Mouse (Mus musculus): ENCODE data around the gene Gm37240. TPM values are rescaled to one million over a fixed set of nuclear protein-coding genes. Genes with fewer than 3 reads are reported as not detected.

The Gm37240 gene
- polyA plus RNA-seq, 1 experiment from 2014 or later = 0.16 TPM

DNA sequence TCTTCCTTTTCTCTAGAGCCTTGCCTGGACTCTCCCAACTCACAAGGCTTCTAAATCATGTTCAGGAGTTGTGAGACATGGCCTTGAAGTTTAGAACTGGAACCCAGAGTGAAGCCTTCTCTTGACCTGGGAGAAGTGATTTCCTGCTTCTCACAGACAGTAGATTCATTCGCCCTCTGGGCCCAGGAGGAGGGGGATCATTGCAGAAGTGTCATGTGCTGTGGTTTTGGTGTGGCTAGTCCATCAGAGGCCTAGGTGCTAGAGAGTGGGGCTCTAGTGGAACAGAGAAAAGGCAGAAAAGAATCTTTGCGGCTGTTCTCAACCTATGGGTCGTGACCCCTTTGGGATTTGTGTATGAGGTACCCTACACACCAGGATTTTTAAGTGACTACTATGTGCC lies 724.9 kb downstream of the Gm37240 start:
- no peak for ATAC-seq
- Histone ChIP-seq H3K36me3 (no peaks in the 10 kb centered on the region), H3K4me2 (replicated peaks) (no peak overlapping the region), H3K4me3 (replicated peaks) (no peak overlapping the region), H3K9me3 (no peaks in the 10 kb centered on the region), H3K4me1 (replicated peaks) (no peaks in the 10 kb centered on the region), H3K27me3 (no peaks in the 10 kb centered on the region), H3K9ac (replicated peaks) (no peak overlapping the region), H3K27ac (no peak overlapping the region)
- WGBS = 92% methylated on average over 3 of the region's 3 CpGs

DNA sequence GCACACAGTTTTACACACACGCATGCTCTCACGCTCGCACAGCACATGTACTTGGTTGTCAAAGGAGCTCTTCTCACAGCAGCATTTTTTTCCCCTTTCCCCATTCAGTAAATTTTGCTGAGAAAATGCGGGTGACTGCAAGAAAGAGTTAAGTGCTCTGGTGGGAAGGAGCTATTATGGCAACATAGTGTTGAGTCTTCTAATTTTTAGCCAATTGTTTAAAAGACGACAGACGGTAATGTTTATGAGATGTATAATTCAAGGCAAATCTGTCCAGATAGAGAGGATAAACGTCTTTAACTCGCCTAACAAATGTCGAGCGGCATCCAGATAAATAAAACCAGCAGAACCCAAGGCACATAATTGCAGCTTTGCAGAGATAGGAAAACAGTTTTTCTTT lies 726.5 kb downstream of the Gm37240 start:
- H3K27ac ChIP-seq = no peak overlapping the region
- no peaks in the 10 kb centered on the region for H3K9me3 ChIP-seq
- no peak overlapping the region for H3K4me3 ChIP-seq (replicated peaks)
- no peak overlapping the region for H3K9ac ChIP-seq (replicated peaks)
- H3K4me1 ChIP-seq (replicated peaks) = no peaks in the 10 kb centered on the region
- no peaks in the 10 kb centered on the region for H3K36me3 ChIP-seq
- ATAC-seq = no peak
- no peaks in the 10 kb centered on the region for H3K27me3 ChIP-seq
- H3K4me2 ChIP-seq (replicated peaks) = no peak overlapping the region
- 79% methylated on average over 10 of the region's 10 CpGs for WGBS

DNA sequence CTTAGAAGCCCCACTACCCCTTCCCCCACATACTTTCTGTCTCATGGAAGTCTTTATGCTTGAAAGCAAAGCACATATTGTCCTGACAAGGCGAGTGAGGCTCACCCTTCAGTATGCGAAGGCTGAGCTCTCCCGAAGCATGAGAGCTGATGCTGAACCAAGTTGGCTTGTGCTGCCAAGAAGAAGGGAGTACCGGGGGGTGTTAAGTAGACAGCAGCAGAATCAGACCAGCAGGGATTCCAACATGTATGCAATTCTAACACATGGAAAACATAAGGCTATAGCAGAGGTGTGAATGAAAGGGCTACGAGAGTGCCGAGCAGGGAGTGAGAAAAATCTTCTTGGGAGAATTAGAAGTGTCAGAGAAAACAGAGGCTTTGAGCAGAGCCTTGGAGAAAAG lies 727.7 kb downstream of the Gm37240 start:
- no peaks in the 10 kb centered on the region for H3K4me1 ChIP-seq (replicated peaks)
- no peak for ATAC-seq
- no peak overlapping the region for H3K4me3 ChIP-seq (replicated peaks)
- no peaks in the 10 kb centered on the region for H3K9me3 ChIP-seq
- WGBS = 55% methylated on average over 6 of the region's 6 CpGs
- no peaks in the 10 kb centered on the region for H3K36me3 ChIP-seq
- H3K9ac ChIP-seq (replicated peaks) = no peak overlapping the region
- H3K27ac ChIP-seq = no peak overlapping the region
- no peaks in the 10 kb centered on the region for H3K27me3 ChIP-seq
- H3K4me2 ChIP-seq (replicated peaks) = no peak overlapping the region

DNA sequence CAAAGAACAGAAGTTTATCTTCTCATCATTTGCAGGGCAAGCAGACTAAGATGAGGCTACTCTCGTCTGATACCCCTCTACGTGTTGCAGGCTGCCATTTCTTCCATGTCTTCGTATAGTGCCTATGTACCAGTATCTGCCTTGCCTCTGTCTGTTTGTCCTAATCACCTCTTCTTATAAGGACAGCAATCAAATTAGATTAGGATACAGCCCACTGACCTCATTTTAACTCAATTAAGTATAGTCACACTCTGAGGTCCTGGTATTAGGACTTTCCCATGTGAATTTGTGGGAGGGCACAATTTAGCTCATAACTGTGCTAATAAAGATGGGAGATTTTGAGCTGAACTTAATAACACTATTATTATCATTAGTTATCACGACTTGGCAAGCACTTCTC lies 738.5 kb downstream of the Gm37240 start:
- WGBS = 81% methylated on average over 4 of the region's 4 CpGs
- no peak for ATAC-seq

DNA sequence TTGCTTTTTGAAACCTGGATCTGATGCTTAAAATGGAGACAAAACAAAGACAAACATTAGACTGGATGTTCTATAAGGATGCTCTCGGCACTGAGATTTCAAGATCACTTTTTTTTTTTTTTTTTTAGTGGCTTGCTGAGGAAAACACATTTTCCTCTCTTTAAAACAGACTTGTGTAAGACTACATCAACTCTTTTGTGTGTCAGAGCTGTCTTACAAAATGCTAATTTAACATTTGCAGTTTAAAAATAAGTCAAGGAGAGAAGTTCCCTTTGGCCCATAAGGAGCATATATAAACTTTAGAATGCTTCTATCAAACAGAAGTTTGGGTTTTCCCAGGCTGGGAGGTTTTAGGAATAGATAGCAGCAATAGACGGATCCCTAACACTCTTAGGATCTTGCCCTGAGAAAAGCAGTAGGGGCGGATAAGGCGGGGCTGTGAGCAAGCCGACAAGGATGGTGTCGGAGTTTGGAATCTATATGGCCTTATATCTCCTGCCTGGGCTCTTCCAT lies 739.2 kb downstream of the Gm37240 start:
- Histone ChIP-seq H3K4me3 (replicated peaks) (no peak overlapping the region), H3K27me3 (no peaks in the 10 kb centered on the region), H3K9me3 (no peaks in the 10 kb centered on the region), H3K9ac (replicated peaks) (no peak overlapping the region), H3K36me3 (no peaks in the 10 kb centered on the region), H3K4me2 (replicated peaks) (no peak overlapping the region), H3K4me1 (replicated peaks) (no peaks in the 10 kb centered on the region), H3K27ac (no peak overlapping the region)
- 89% methylated on average over 6 of the region's 6 CpGs for WGBS
- no peak for ATAC-seq

More for the DNA sequence above, 738.5 kb downstream of the Gm37240 start:
- Histone ChIP-seq H3K4me1 (replicated peaks) (no peaks in the 10 kb centered on the region), H3K4me2 (replicated peaks) (no peak overlapping the region), H3K36me3 (no peaks in the 10 kb centered on the region), H3K9ac (replicated peaks) (no peak overlapping the region), H3K4me3 (replicated peaks) (no peak overlapping the region), H3K27ac (no peak overlapping the region), H3K9me3 (no peaks in the 10 kb centered on the region), H3K27me3 (no peaks in the 10 kb centered on the region)

DNA sequence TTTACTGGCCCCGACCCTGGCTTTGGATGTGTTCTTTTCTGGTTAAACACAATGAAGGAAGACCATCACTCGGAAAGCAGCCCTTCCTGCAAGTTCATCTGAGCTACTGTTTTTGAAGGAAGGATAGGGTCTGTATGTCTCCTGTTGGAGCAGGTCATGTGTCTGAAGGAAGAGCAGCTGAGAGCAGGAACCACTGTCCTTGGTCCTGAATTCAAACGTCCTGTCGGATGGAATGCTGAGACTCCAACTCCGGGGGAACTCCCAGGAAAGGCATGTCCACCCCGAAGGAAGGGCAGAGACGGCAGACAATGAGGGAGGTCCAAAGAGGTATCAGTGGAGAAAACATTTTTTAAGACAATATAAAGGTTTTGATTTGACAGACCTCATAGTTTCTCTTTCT lies 741.8 kb downstream of the Gm37240 start:
- Histone ChIP-seq H3K9me3 (no peaks in the 10 kb centered on the region), H3K4me1 (replicated peaks) (no peaks in the 10 kb centered on the region; the same call in 1 of the 2 replicates)
- 43% methylated on average over 7 of the region's 7 CpGs for WGBS

DNA sequence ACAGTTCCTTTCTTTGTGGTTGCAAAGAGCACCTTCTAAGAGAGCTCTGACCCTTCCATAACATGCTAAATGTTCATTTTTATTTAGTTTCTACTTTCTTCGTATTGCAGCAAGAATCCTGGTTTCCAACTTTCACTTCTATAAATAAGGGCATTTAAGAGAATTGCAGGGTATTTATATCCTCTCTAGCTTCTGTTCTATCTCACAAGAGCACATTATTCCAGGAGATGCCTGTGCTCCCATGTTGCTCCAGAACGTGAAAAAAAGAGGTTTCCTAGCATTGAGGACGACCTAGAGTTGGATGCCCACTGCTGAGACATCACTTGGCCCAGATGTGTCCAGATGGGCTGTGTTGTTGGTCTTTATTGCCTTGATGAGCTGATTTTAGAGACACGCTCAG lies 742.2 kb downstream of the Gm37240 start:
- H3K27ac ChIP-seq = no peak overlapping the region

More for the DNA sequence above, 741.8 kb downstream of the Gm37240 start:
- Histone ChIP-seq H3K4me2 (replicated peaks) (no peak overlapping the region), H3K27me3 (no peaks in the 10 kb centered on the region), H3K9ac (replicated peaks) (no peak overlapping the region), H3K27ac (no peak overlapping the region), H3K36me3 (no peaks in the 10 kb centered on the region), H3K4me3 (replicated peaks) (no peak overlapping the region)
- ATAC-seq = no peak

DNA sequence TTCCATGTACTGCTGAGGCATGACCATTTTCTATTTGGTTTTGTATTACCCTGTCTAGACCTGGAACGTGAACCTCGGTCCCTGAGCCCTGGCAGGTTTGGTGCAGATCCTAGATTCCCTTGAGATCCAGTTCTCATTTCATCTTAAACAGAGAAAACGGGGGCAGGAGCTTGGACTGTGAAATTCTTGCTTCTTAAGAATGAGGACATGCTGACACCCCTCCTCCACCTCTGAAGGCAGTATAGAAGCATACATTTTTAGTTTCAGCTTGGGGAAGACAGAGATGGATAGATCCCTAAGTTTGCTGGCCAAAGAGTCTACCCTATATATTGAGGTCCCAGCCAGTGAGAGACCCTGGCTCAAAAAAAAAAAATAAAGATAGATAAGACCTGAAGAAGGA lies 742.9 kb downstream of the Gm37240 start:
- H3K4me2 ChIP-seq (replicated peaks) = no peak overlapping the region
- 88% methylated on average over 3 of the region's 3 CpGs for WGBS

More for the DNA sequence above, 742.2 kb downstream of the Gm37240 start:
- Histone ChIP-seq H3K9ac (replicated peaks) (no peak overlapping the region), H3K27me3 (no peaks in the 10 kb centered on the region), H3K4me1 (replicated peaks) (no peaks in the 10 kb centered on the region; the same call in 1 of the 2 replicates), H3K9me3 (no peaks in the 10 kb centered on the region), H3K4me3 (replicated peaks) (no peak overlapping the region), H3K36me3 (no peaks in the 10 kb centered on the region), H3K4me2 (replicated peaks) (no peak overlapping the region)
- 85% methylated on average over 4 of the region's 4 CpGs for WGBS
- no peak for ATAC-seq

DNA sequence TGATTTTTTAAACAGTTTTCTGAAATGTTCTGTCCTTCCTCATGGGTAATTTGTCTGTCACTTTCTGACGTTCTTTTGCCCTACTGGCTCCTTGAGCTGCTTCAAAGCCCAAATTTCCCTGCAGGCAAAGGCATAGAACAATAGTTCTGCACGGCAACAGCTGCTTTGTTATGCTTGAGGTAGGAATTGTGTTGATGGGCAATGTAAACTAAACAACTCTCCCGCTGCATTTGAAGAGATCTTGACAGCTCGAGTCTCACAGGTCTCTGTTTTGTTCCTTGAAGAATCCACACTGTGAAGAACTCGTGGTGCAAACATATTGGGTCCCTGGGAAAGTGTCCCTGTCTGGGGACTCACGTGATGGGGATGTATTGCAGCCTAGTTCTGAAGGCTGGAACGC lies 746.8 kb downstream of the Gm37240 start:
- no peak for ATAC-seq
- Histone ChIP-seq H3K4me1 (replicated peaks) (peaks cover 8% of the 10 kb centered on the region), H3K4me2 (replicated peaks) (no peak overlapping the region)

More for the DNA sequence above, 742.9 kb downstream of the Gm37240 start:
- Histone ChIP-seq H3K36me3 (no peaks in the 10 kb centered on the region), H3K4me1 (replicated peaks) (no peaks in the 10 kb centered on the region; the same call in 1 of the 2 replicates), H3K4me3 (replicated peaks) (no peak overlapping the region), H3K9ac (replicated peaks) (no peak overlapping the region), H3K27me3 (no peaks in the 10 kb centered on the region), H3K9me3 (no peaks in the 10 kb centered on the region), H3K27ac (no peak overlapping the region)
- no peak for ATAC-seq

DNA sequence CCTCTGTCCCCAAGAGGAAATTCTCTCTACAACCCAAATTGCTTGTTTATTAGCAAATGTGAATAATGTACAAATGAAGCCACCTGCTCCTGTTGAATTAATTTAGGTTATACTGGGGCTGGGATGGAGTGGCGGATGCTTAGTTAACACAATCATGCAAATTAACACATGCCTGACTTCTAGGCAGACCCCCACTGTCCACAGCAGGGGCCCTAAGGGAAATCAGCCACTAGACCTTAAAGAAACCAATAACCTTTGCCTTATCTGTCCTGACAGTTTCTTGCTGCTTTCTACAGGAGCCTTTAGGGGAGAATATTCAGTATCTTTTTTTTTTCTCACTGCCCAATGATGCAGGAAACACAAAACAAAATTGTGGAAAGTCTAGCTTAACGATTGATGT lies 748.9 kb downstream of the Gm37240 start:
- Histone ChIP-seq H3K27ac (no peak overlapping the region), H3K9ac (replicated peaks) (no peak overlapping the region), H3K4me1 (replicated peaks) (peaks cover 8% of the 10 kb centered on the region), H3K4me3 (replicated peaks) (no peak overlapping the region), H3K4me2 (replicated peaks) (no peak overlapping the region), H3K9me3 (no peaks in the 10 kb centered on the region), H3K36me3 (no peaks in the 10 kb centered on the region), H3K27me3 (no peaks in the 10 kb centered on the region)
- WGBS = 30% methylated on average over 2 of the region's 2 CpGs
- no peak for ATAC-seq

More for the DNA sequence above, 746.8 kb downstream of the Gm37240 start:
- 27% methylated on average over 7 of the region's 7 CpGs for WGBS
- no peak overlapping the region for H3K9ac ChIP-seq (replicated peaks)
- no peak overlapping the region for H3K27ac ChIP-seq
- no peak overlapping the region for H3K4me3 ChIP-seq (replicated peaks)
- H3K9me3 ChIP-seq = no peaks in the 10 kb centered on the region
- no peaks in the 10 kb centered on the region for H3K27me3 ChIP-seq
- H3K36me3 ChIP-seq = no peaks in the 10 kb centered on the region

DNA sequence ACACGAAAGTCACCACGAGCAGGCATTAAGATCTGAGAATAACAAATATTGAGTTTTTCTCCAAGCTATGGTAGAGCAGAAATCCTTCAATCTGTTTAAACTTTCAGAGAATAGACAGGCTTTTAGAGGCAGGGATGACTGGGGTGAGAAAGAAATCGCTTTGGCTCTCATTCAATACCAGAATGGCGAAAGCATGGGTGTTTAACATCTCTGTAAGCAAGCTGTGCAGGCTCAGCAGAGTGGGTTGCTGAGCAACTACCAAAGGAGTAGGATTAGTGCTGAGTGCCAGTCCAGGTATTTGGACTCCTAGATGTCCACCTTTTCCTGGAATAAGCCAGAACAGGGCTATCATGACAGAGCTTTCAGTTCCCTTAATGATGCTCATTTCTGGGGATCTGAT lies 753.8 kb downstream of the Gm37240 start:
- Histone ChIP-seq H3K27me3 (no peaks in the 10 kb centered on the region), H3K9ac (replicated peaks) (no peak overlapping the region), H3K9me3 (no peaks in the 10 kb centered on the region), H3K27ac (no peak overlapping the region), H3K36me3 (no peaks in the 10 kb centered on the region), H3K4me1 (replicated peaks) (peaks cover 3% of the 10 kb centered on the region; the same call in 1 of the 2 replicates), H3K4me2 (replicated peaks) (no peak overlapping the region), H3K4me3 (replicated peaks) (no peak overlapping the region)
- no peak for ATAC-seq
- 83% methylated on average over 4 of the region's 4 CpGs for WGBS

DNA sequence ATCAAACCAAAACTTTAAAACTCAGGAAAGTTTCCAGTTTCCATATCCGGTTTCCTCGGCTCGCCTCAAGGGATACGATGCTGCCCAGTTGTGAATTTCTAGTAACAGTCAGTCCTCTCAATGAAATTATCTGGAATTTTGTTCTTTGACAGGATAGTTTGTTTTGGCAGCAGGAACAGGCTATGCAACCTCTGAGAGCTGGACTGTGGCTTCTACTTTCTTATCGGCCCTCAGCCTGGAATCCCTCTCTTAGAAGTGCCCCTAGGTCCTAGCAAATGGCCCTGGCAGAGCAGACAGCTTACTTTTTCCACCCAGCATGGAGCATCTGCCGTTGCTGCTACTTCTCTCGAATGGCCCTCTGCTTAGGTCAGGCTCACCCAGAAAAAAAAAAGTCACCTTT lies 755.4 kb downstream of the Gm37240 start:
- Histone ChIP-seq H3K4me3 (replicated peaks) (no peak overlapping the region), H3K4me2 (replicated peaks) (no peak overlapping the region), H3K27ac (no peak overlapping the region), H3K4me1 (replicated peaks) (no peaks in the 10 kb centered on the region), H3K36me3 (no peaks in the 10 kb centered on the region), H3K27me3 (no peaks in the 10 kb centered on the region), H3K9ac (replicated peaks) (no peak overlapping the region), H3K9me3 (no peaks in the 10 kb centered on the region)
- WGBS = 89% methylated on average over 7 of the region's 7 CpGs
- no peak for ATAC-seq

DNA sequence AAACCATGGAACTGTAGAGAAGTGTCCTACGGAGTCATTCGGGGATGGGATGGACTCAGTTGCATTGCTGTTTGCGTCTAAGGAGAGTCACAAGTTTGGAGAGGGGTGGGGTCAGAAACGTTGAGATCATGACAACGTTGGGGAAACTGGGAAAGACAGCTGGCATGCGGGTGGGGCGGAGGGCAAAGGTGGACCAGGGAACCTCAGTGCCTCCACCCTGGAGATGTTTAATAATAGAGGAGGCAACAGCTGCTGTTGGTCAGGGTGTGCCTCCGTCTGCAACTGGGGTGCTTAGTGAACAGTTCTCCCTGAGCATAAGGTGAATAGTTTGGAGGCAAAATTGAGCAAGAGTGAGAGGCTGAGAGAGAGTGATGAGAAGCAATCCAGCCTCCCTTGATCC lies 758.8 kb downstream of the Gm37240 start:
- Histone ChIP-seq H3K4me1 (replicated peaks) (no peaks in the 10 kb centered on the region), H3K4me3 (replicated peaks) (no peak overlapping the region), H3K9ac (replicated peaks) (no peak overlapping the region), H3K9me3 (no peaks in the 10 kb centered on the region), H3K27me3 (no peaks in the 10 kb centered on the region), H3K4me2 (replicated peaks) (no peak overlapping the region), H3K27ac (no peak overlapping the region), H3K36me3 (no peaks in the 10 kb centered on the region)
- WGBS = 88% methylated on average over 8 of the region's 8 CpGs
- ATAC-seq = no peak

Measured in midbrain, embryonic 13.5 days (tissue).